Mouse (Mus musculus): ENCODE data around the gene Lrrc55. TPM values are rescaled to one million over a fixed set of nuclear protein-coding genes. Genes with fewer than 3 reads are reported as not detected.
A peak's percentile ranks its signal among the peaks of the same experiment; 100 is the strongest.

The Lrrc55 gene
- polyA plus RNA-seq, 1 experiment from 2014 or later = 0.22 TPM

DNA sequence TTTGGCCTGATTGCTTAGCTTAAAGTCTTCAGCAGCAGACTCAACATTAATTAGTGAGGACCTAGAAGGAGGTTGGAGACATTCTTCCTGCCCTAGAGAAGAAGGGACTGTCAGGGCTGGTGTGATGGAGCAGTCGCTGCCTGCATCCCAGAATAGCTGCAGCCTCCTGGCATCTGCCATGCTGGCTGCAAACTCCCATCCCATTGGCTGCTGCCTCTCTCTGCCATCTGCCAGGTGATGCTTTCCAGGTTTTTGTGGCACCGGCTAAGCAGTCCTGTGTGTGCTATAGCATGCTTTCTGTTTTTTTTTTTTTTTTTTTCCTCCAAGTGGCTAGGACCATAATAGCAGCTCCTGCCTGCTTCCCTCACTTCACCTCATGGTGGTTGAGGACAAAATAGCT, 16.7 kb upstream of the Lrrc55 start:
- Histone ChIP-seq H3K27ac (ENCODE audit: poor library complexity, severe bottlenecking) (no peak overlapping the region), H3K9ac (no peak overlapping the region), H3K9me3 (replicated peaks) (no peaks in the 10 kb centered on the region), H3K4me2 (no peak overlapping the region), H3K4me3 (no peak overlapping the region), H3K27me3 (replicated peaks) (no peaks in the 10 kb centered on the region), H3K36me3 (no peaks in the 10 kb centered on the region), H3K4me1 (replicated peaks) (no peaks in the 10 kb centered on the region)
- no peak for ATAC-seq (ENCODE audit: insufficient number of reproducible peaks, low FRiP score)
- WGBS = 55% methylated on average over 2 of the region's 2 CpGs

DNA sequence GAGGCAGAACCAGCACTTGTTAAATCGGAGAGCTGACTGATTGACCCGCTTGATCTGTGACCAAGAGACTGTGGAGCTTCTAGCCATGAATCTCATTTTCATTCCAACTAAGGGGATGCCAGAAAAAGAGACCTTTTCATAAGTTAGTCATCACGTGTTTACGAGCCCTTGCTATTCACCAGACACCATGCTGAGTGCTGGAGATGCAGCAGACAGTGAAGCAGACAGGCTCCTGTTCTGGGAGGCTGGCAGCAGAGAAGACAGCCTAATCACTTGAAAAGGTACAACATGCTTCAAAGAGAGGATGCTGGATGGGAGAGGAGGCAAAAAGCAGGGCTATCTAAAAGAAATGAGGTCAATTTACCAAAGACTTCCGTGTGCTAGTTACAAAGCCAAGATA, 12.3 kb upstream of the Lrrc55 start:
- no peaks in the 10 kb centered on the region for H3K36me3 ChIP-seq
- H3K27me3 ChIP-seq (replicated peaks) = no peaks in the 10 kb centered on the region
- H3K9ac ChIP-seq = no peak overlapping the region
- WGBS = 69% methylated on average over 5 of the region's 5 CpGs
- H3K27ac ChIP-seq (ENCODE audit: poor library complexity, severe bottlenecking) = no peak overlapping the region
- H3K4me3 ChIP-seq = no peak overlapping the region
- no peaks in the 10 kb centered on the region for H3K4me1 ChIP-seq (replicated peaks)
- no peaks in the 10 kb centered on the region for H3K9me3 ChIP-seq (replicated peaks)
- no peak for ATAC-seq (ENCODE audit: insufficient number of reproducible peaks, low FRiP score)
- no peak overlapping the region for H3K4me2 ChIP-seq

DNA sequence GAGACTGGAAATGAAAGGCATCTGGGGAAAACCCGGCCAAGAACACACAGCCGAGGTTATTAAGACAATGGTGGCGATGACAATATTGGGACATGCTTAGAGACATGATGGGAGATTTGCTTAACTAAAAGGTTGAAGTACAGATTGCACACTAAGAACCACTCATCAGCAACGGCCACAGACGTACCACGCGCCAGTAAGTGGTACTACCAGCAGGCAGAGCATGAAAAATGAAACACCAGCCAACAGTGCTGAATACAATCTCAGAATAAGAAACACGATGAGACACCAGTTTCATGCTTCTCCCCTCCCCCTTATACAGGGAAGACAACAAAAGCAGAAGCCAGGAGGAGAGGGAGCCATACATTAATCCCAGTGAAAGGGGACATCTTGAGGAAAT, 8.2 kb upstream of the Lrrc55 start:
- Histone ChIP-seq H3K4me2 (no peak overlapping the region), H3K27me3 (replicated peaks) (no peaks in the 10 kb centered on the region), H3K27ac (ENCODE audit: poor library complexity, severe bottlenecking) (no peak overlapping the region), H3K9me3 (replicated peaks) (no peaks in the 10 kb centered on the region), H3K4me1 (replicated peaks) (no peaks in the 10 kb centered on the region), H3K9ac (no peak overlapping the region), H3K4me3 (no peak overlapping the region), H3K36me3 (no peaks in the 10 kb centered on the region)
- WGBS = 85% methylated on average over 8 of the region's 8 CpGs
- ATAC-seq (ENCODE audit: insufficient number of reproducible peaks, low FRiP score) = no peak

DNA sequence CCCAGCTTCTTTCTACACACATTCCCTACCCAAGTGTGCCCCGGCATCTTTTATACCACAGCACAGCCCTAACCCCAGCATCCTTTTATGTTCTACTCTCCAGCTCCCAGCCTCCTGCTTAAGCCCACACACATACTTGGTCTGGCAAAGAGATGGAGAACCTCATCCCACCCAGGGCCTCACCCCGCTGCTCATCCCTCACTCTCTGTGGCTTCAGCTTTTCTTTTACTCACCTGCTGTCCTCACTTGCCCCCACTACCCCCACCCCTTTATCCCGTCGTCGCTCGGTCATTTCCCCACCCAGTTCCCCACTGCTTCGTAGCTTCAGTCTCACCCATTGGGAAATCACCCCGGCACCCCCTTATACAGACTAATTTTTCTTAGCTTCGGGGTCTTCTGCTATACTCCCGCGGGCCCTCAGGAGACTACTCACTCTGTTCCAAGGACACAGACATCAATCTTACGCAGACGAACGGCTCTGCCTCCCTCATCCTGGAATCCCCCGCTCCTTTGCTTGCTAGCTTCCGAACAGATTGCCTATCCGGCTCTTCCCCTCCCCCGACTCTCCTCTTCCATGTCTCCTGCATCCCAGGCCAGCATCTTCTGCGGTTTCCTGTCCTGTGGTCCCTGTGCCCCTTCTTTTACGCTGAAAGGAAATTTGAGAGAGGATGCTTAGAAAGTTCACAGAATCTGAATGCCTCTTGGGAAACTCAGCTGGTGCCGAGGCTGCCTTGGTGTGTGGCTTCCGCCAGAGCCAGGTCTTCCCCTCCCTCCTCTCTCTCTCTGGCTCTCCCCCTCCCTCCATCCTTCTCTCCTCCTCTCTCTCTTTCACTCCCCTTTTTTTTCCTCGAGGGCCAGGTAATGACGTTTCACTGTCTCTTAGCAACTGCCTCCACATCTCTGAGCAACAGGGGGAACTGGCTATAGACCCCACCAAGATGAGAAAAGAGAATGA, 1.3 kb upstream of the Lrrc55 start:
- Histone ChIP-seq H3K4me3 (peak overlapping the region; percentile 26), H3K27ac (ENCODE audit: poor library complexity, severe bottlenecking) (no peak overlapping the region), H3K4me2 (peak overlapping the region; percentile 54), H3K9ac (0 out of 2 replicates have a peak overlapping the region, but pooled peaks have one; percentile 21), H3K9me3 (replicated peaks) (no peaks in the 10 kb centered on the region), H3K27me3 (replicated peaks) (peaks cover 32% of the 10 kb centered on the region; the same call in 1 of the 2 replicates), H3K4me1 (replicated peaks) (peaks cover 7% of the 10 kb centered on the region; the same call in 1 of the 2 replicates), H3K36me3 (no peaks in the 10 kb centered on the region)
- 5% methylated on average over 24 of the region's 24 CpGs for WGBS
- no peak for ATAC-seq (ENCODE audit: insufficient number of reproducible peaks, low FRiP score)

DNA sequence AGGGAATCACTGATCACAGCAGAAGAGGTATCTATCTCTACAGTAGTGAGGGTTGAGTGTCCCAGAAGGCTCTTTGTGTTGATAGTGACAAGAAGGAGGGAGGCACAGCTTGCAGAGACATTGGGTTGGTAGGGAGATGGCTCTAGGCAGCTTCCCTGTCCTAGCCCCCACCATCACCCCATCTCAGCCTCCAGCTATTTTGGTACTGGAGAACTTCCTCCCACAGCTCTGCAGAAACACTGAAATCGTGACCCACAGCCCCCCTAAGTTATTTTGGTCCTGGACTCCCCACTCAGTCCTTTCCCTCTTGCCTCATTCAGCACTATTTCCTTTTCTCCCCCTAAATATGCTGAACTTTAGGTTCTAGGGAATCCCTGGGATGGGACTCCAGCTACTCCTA, 2.4 kb downstream of the Lrrc55 start:
- peaks cover 7% of the 10 kb centered on the region; the same call in 1 of the 2 replicates for H3K4me1 ChIP-seq (replicated peaks)
- ATAC-seq (ENCODE audit: insufficient number of reproducible peaks, low FRiP score) = no peak
- H3K36me3 ChIP-seq = no peaks in the 10 kb centered on the region
- no peak overlapping the region for H3K4me2 ChIP-seq
- H3K4me3 ChIP-seq = no peak overlapping the region
- H3K9me3 ChIP-seq (replicated peaks) = no peaks in the 10 kb centered on the region
- no peak overlapping the region for H3K9ac ChIP-seq
- no peak overlapping the region for H3K27ac ChIP-seq (ENCODE audit: poor library complexity, severe bottlenecking)
- H3K27me3 ChIP-seq (replicated peaks) = peaks cover 30% of the 10 kb centered on the region; the same call in 1 of the 2 replicates
- 34% methylated on average over 1 of the region's 1 CpGs for WGBS

DNA sequence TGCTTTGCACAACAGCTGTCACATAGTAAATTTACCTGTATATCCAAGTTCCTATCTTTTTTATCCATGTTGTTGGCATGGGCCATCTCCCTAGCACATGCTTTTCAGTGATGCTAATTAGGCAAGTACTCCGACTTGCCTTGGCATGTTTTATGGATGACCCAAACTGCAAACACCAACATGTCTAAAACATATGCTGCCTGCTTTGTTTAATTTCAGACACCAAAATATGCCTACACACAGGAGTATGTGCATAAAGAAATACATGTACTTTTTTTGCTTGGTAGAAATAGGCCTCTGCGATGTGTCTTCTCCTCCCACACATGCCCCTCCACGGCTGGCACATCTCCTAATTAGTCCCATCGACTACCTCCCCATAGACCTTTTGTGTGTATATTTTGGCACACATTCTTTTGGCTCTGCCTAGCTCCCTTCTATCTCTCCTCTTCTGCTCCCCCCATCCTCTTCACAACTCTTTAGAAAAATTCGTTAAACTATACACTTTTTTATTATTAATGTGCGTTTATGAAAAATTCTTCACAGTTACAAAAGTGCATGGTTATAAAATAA, 9.3 kb downstream of the Lrrc55 start:
- no peaks in the 10 kb centered on the region for H3K27me3 ChIP-seq (replicated peaks)
- no peaks in the 10 kb centered on the region for H3K9me3 ChIP-seq (replicated peaks)
- no peak overlapping the region for H3K27ac ChIP-seq (ENCODE audit: poor library complexity, severe bottlenecking)
- no peak overlapping the region for H3K9ac ChIP-seq
- 80% methylated on average over 6 of the region's 6 CpGs for WGBS
- H3K4me3 ChIP-seq = no peak overlapping the region
- no peak for ATAC-seq (ENCODE audit: insufficient number of reproducible peaks, low FRiP score)
- H3K4me2 ChIP-seq = no peak overlapping the region
- no peaks in the 10 kb centered on the region for H3K36me3 ChIP-seq
- no peaks in the 10 kb centered on the region for H3K4me1 ChIP-seq (replicated peaks)

DNA sequence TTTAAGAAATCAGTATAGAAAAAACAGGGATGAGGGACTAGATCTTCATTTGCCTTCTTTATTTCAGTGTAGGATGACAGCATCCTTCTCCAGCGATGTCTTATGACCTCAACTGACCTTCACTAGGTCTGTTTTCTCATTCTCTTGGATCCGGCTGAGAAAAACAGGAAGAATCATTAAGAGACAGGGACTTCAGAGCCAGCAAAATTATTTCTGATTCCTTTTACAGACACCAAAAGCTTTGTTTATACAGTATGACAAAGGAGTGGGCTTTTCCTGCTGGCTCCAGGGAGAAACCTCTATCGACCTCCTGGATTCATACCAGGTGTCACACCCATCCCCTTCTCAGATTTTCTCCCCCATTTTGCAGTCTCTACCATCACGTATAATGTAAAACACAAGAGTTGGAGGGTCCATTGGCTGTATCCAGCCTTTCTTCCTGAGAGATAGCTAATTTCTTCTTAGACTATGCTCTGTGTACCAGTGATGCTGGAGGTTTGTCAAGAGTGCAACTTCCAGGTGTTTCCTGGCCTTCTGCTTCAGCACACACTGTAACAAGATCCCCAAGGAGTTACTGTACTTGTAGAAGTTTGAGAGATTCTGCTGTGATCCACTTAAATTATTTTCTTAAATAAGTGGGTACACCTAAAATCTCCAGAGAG, 18.7 kb downstream of the Lrrc55 start:
- H3K27me3 ChIP-seq (replicated peaks) = no peaks in the 10 kb centered on the region
- no peak overlapping the region for H3K9ac ChIP-seq
- WGBS = 66% methylated on average over 4 of the region's 4 CpGs
- no peak overlapping the region for H3K4me2 ChIP-seq
- no peak for ATAC-seq (ENCODE audit: insufficient number of reproducible peaks, low FRiP score)
- no peak overlapping the region for H3K4me3 ChIP-seq
- H3K27ac ChIP-seq (ENCODE audit: poor library complexity, severe bottlenecking) = no peak overlapping the region
- H3K36me3 ChIP-seq = no peaks in the 10 kb centered on the region
- no peaks in the 10 kb centered on the region for H3K9me3 ChIP-seq (replicated peaks)
- no peaks in the 10 kb centered on the region for H3K4me1 ChIP-seq (replicated peaks)

DNA sequence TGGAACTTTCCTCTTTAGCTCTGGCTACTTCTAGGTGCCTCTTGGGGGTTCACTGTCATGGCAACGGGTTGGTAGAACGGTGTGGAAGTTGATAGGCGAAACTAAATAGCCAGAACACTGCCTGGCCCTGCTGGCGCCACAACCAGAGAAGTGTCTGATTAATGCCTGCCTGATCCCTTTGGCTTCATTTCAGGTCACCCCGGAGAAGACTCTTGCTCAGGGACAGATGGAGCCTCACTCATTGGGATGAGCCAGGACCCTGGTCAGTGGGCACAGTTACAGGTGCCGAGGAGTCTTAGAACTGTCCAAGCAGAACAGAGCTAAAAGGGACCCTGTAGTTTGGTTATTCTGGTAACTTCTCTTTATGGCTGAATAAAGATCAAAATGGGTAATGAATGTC, 23.5 kb downstream of the Lrrc55 start:
- Histone ChIP-seq H3K4me3 (no peak overlapping the region), H3K9me3 (replicated peaks) (no peaks in the 10 kb centered on the region), H3K27me3 (replicated peaks) (no peaks in the 10 kb centered on the region), H3K9ac (no peak overlapping the region), H3K27ac (ENCODE audit: poor library complexity, severe bottlenecking) (no peak overlapping the region), H3K4me2 (no peak overlapping the region), H3K36me3 (no peaks in the 10 kb centered on the region), H3K4me1 (replicated peaks) (no peaks in the 10 kb centered on the region; the same call in 1 of the 2 replicates)
- 74% methylated on average over 6 of the region's 6 CpGs for WGBS
- no peak for ATAC-seq (ENCODE audit: insufficient number of reproducible peaks, low FRiP score)

DNA sequence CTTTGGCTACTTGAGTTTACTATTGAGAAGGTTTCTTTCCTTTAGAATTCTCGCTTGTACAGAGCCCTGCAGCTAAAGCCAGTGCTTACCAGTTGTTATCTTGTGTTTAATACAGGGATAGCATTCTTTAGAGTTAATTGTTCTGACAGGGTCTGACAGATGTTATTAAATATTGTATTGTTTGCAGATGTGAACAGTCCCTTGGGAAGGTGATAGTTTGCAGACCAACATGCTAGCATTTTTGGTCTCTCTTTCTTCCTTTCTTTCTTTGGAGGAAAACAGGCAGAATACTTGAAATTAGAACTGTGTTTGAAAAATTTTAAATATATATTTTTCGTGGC, 24.3 kb downstream of the Lrrc55 start:
- Histone ChIP-seq H3K9me3 (replicated peaks) (no peaks in the 10 kb centered on the region), H3K4me3 (no peak overlapping the region), H3K36me3 (no peaks in the 10 kb centered on the region), H3K9ac (no peak overlapping the region), H3K27ac (ENCODE audit: poor library complexity, severe bottlenecking) (no peak overlapping the region), H3K4me1 (replicated peaks) (no peaks in the 10 kb centered on the region; the same call in 1 of the 2 replicates), H3K27me3 (replicated peaks) (no peaks in the 10 kb centered on the region), H3K4me2 (no peak overlapping the region)
- WGBS = 60% methylated on average over 2 of the region's 2 CpGs
- no peak for ATAC-seq (ENCODE audit: insufficient number of reproducible peaks, low FRiP score)

DNA sequence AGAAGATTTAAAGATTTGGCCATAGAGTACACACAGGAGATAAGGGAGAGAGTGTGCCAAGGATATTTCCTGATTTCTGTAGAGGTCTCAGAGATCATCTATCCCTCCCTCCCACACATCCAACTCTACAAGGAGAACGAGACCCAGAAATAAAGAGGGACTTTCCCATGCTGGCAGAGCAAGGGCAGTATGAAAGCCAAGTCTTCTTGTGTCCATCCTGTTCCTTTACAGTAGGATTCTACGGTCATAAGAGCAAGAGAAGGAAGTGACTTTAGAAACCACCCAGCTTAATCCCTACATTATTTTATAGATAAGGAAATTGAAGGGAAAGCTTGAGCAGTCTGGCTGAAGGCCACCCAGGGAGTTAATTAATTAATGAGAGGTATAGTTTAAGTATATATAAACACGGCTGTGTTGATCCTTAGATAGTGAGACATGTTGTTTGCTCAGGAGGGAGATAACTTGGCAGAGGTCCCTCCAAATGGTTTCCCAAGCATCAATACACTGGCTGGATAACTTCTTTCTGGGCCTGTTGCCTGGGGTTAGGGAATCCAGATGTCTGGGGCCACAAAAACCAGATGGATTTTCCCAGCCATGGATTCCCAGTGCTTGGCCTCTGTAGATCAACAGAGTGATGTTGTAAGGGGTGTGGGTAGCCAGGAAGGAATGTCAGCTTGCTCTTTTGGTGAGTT, 24.8 kb downstream of the Lrrc55 start:
- H3K36me3 ChIP-seq = no peaks in the 10 kb centered on the region
- H3K4me1 ChIP-seq (replicated peaks) = no peaks in the 10 kb centered on the region; the same call in 1 of the 2 replicates
- H3K4me3 ChIP-seq = no peak overlapping the region
- H3K27me3 ChIP-seq (replicated peaks) = no peaks in the 10 kb centered on the region
- H3K9me3 ChIP-seq (replicated peaks) = no peaks in the 10 kb centered on the region
- no peak overlapping the region for H3K4me2 ChIP-seq
- no peak overlapping the region for H3K27ac ChIP-seq (ENCODE audit: poor library complexity, severe bottlenecking)
- WGBS = 22% methylated on average over 3 of the region's 3 CpGs
- H3K9ac ChIP-seq = no peak overlapping the region
- ATAC-seq (ENCODE audit: insufficient number of reproducible peaks, low FRiP score) = peak; percentile 46; the same call in 1 of the 2 replicates

DNA sequence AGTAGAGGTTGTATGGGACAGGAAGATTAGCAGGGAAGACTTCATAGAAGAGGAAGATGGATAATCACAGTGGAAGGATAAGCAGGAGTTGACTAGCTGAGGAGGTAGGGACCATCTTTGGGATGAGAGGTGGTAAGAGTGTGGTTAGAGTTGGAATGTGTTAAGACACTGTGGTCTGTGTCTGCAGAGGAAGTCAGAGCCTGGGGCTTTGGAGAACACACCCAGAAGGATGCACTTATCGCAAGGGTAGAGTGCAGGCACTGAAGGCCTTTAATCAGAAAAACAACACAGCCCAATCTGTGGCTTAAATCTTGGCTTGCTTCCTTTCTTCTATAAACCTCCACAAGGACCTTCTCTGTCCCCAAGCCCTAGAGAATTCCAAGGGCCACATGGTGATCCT, 28.7 kb downstream of the Lrrc55 start:
- H3K9ac ChIP-seq = no peak overlapping the region
- no peak overlapping the region for H3K4me3 ChIP-seq
- H3K27ac ChIP-seq (ENCODE audit: poor library complexity, severe bottlenecking) = no peak overlapping the region
- H3K4me1 ChIP-seq (replicated peaks) = peaks cover 3% of the 10 kb centered on the region; the same call in 1 of the 2 replicates
- H3K4me2 ChIP-seq = no peak overlapping the region
- no peak for ATAC-seq (ENCODE audit: insufficient number of reproducible peaks, low FRiP score)
- WGBS = 51% methylated on average over 1 of the region's 1 CpGs
- H3K9me3 ChIP-seq (replicated peaks) = no peaks in the 10 kb centered on the region
- H3K27me3 ChIP-seq (replicated peaks) = no peaks in the 10 kb centered on the region
- H3K36me3 ChIP-seq = no peaks in the 10 kb centered on the region
